Mouse (Mus musculus) midbrain, postnatal 0 days (tissue): ENCODE results near the gene Gm21992. TPM values are rescaled to one million over a fixed set of nuclear protein-coding genes. Genes with fewer than 3 reads are reported as not detected.
"Not testable (repeated sequence)": the region's sequence is repeated elsewhere in the genome, so short reads cannot be mapped to it uniquely, and the experiment has no call there.

ENCODE experiments used
- ATAC-seq: fragments of 200-750 bp; cut with Nextera tagmentation; 2 replicates; pipeline ENCODE4 v1.8.0; 2017; ENCODE audit warnings: moderate number of reproducible peaks, mild to moderate bottlenecking, moderate TSS enrichment, moderate library complexity; ENCODE audit not compliant: low FRiP score
- DNase-seq: peaks from one replicate; pipeline ENCODE4 v3.0.0-alpha.2; 2015; ENCODE audit warnings: low spot score
- H3K27ac ChIP-seq: fragments of 300-500 bp; sonication (generic); 2 replicates; pipeline ENCODE4 v1.5.1; 2014; ENCODE audit warnings: low read depth, mild to moderate bottlenecking, low read length, mixed read lengths
- H3K27me3 ChIP-seq: fragments of 300-500 bp; sonication (generic); 2 replicates; pipeline ENCODE4 v1.6.1; 2014; ENCODE audit warnings: low read length, control low read depth, mixed read lengths; ENCODE audit not compliant: insufficient read depth
- H3K36me3 ChIP-seq: fragments of 300-500 bp; sonication (generic); 2 replicates; pipeline ENCODE4 v1.6.1; 2014; ENCODE audit warnings: low read length, control low read depth, mixed read lengths; ENCODE audit not compliant: insufficient read depth
- H3K4me1 ChIP-seq: fragments of 300-500 bp; sonication (generic); 2 replicates; pipeline ENCODE4 v1.6.1; 2014; ENCODE audit warnings: mild to moderate bottlenecking, control low read depth, antibody characterized with exemption, low read length, mixed read lengths; ENCODE audit not compliant: insufficient read depth
- H3K4me2 ChIP-seq: fragments of 300-500 bp; sonication (generic); 2 replicates; pipeline ENCODE4 v1.6.1; 2014; ENCODE audit warnings: low read depth, mild to moderate bottlenecking, low read length, mixed read lengths; ENCODE audit not compliant: poor library complexity, severe bottlenecking
- H3K4me3 ChIP-seq: fragments of 300-500 bp; sonication (generic); 2 replicates; pipeline ENCODE4 v1.5.1; 2014; ENCODE audit warnings: low read depth, mild to moderate bottlenecking, low read length, moderate library complexity
- H3K9ac ChIP-seq: fragments of 300-500 bp; sonication (generic); replicated peaks from 2 replicates; pipeline ENCODE4 v1.6.1; 2014; ENCODE audit warnings: mild to moderate bottlenecking, low read length, moderate library complexity, mixed read lengths; ENCODE audit not compliant: poor library complexity, severe bottlenecking
- H3K9me3 ChIP-seq: fragments of 300-500 bp; sonication (generic); 2 replicates; pipeline ENCODE4 v1.6.1; 2016; ENCODE audit warnings: low read length, control low read depth
- CTCF ChIP-seq: IDR thresholded peaks from 2 replicates; pipeline ENCODE4 v1.5.1; 2016; ENCODE audit warnings: antibody characterized with exemption, mild to moderate bottlenecking
- WGBS: fragments of 180-500 bp; shearing (Covaris S2); extraction: QIAGEN DNeasy Blood & Tissue Kit; methylation state at CpG from one replicate; pipeline ENCODE4 v1.1.7; 2014; 5-methylcytosine and 5-hydroxymethylcytosine counted together
- polyA plus RNA-seq: library from polyadenylated mRNA; unstranded; fragments of >200 nt; fragmentation: Nextera tagmentation; extraction: Ambion mirVana; gene quantifications from 2 replicates; pipeline ENCODE4 v1.2.1, GENCODE M21; 2015
- total RNA-seq: library from RNA; depleted of rRNA; stranded (reverse); fragments of >200 nt; gene quantifications from 2 replicates; pipeline ENCODE4 v1.2.3, GENCODE M21; 2014

Gene Gm21992
- total and polyA plus RNA-seq, 2 experiments from 2014 or later: 8.1 to 17.9 TPM

GRCm38 (mm10) chr19:4828444-4829114, 17.2 kb upstream of the Gm21992 start:
- Histone ChIP-seq H3K4me2 (no peak overlapping the region), H3K4me1 (no peaks in the 10 kb centered on the region), H3K9ac (no peak overlapping the region), H3K9me3 (no peaks in the 10 kb centered on the region), H3K36me3 (peaks cover 19% of the 10 kb centered on the region), H3K4me3 (no peak overlapping the region), H3K27ac (no peak overlapping the region), H3K27me3 (no peaks in the 10 kb centered on the region)
- 67% methylated on average over 16 of the region's 16 CpGs for WGBS
- DNase-seq (no peak), ATAC-seq (no peak)
- no peak for TF ChIP-seq CTCF

GRCm38 (mm10) chr19:4820678-4821303, 9.4 kb upstream of the Gm21992 start:
- WGBS: 64% methylated on average over 5 of the region's 5 CpGs
- H3K4me3 ChIP-seq: no peak overlapping the region
- peaks cover 9% of the 10 kb centered on the region; the same call in 1 of the 2 replicates for H3K36me3 ChIP-seq
- no peaks in the 10 kb centered on the region for H3K9me3 ChIP-seq
- 0 out of 2 replicates have a peak, but pooled peaks have one; percentile 41 for ATAC-seq
- no peak overlapping the region for H3K9ac ChIP-seq
- H3K27ac ChIP-seq: no peak overlapping the region
- no peaks in the 10 kb centered on the region for H3K4me1 ChIP-seq
- no peaks in the 10 kb centered on the region for H3K27me3 ChIP-seq
- TF ChIP-seq CTCF: peak; percentile 46
- DNase-seq: peak; percentile 89
- H3K4me2 ChIP-seq: no peak overlapping the region

- no peak for TF ChIP-seq CTCF
- H3K4me2 ChIP-seq: no peak overlapping the region
- H3K27ac ChIP-seq: no peak overlapping the region
- WGBS: 70% methylated on average over 1 of the region's 1 CpGs
- no peaks in the 10 kb centered on the region for H3K36me3 ChIP-seq
- H3K4me3 ChIP-seq: no peak overlapping the region
- ATAC-seq (no peak), DNase-seq (no peak)
- H3K4me1 ChIP-seq: no peaks in the 10 kb centered on the region
- H3K9ac ChIP-seq: no peak overlapping the region
- H3K9me3 ChIP-seq: no peaks in the 10 kb centered on the region
- H3K27me3 ChIP-seq: no peaks in the 10 kb centered on the region
Measured at GRCm38 (mm10) chr19:4817182-4817835, 5.9 kb upstream of the Gm21992 start.

GRCm38 (mm10) chr19:4813015-4813414, 1.6 kb upstream of the Gm21992 start:
- peaks cover 13% of the 10 kb centered on the region; the same call in 1 of the 2 replicates for H3K4me1 ChIP-seq
- no peak overlapping the region for H3K27ac ChIP-seq
- H3K36me3 ChIP-seq: no peaks in the 10 kb centered on the region
- H3K4me2 ChIP-seq: no peak overlapping the region
- no peaks in the 10 kb centered on the region for H3K9me3 ChIP-seq
- no peaks in the 10 kb centered on the region for H3K27me3 ChIP-seq
- 84% methylated on average over 6 of the region's 6 CpGs for WGBS
- H3K4me3 ChIP-seq: no peak overlapping the region
- ATAC-seq (no peak), DNase-seq (no peak)
- TF ChIP-seq CTCF: peak; percentile 55
- no peak overlapping the region for H3K9ac ChIP-seq

GRCm38 (mm10) chr19:4812334-4812949, 1.0 kb upstream of the Gm21992 start:
- WGBS: 79% methylated on average over 8 of the region's 8 CpGs
- Histone ChIP-seq H3K4me2 (peak overlapping the region; percentile 76), H3K9ac (peak overlapping the region; percentile 64), H3K4me1 (peaks cover 13% of the 10 kb centered on the region; the same call in 1 of the 2 replicates), H3K4me3 (peak overlapping the region; percentile 83), H3K27ac (peak overlapping the region; percentile 81)
- H3K27me3 ChIP-seq, H3K9me3 ChIP-seq, DNase-seq, ATAC-seq, H3K36me3 ChIP-seq: not testable (repeated sequence)
- 0 out of 2 replicates have a peak, but pooled peaks have one; percentile 29 for TF ChIP-seq CTCF
